Mouse (Mus musculus) embryonic fibroblast, embryonic 13.5 days (primary cell): ENCODE data around the gene St8sia4. TPM values are rescaled to one million over a fixed set of nuclear protein-coding genes. Genes with fewer than 3 reads are reported as not detected.
"Not testable (repeated sequence)": the region's sequence is repeated elsewhere in the genome, so short reads cannot be mapped to it uniquely, and the experiment has no call there.

ENCODE experiments used
- H3K27ac ChIP-seq: 2 replicates; pipeline ENCODE4 v1.5.1; 2012; ENCODE audit warnings: low read length, control low read depth, inconsistent platforms; ENCODE audit not compliant: insufficient read depth
- H3K4me1 ChIP-seq: 2 replicates; pipeline ENCODE4 v1.6.1; 2011; ENCODE audit warnings: low read length; ENCODE audit not compliant: control insufficient read depth, insufficient read depth
- H3K4me3 ChIP-seq: 2 replicates; pipeline ENCODE4 v1.5.1; 2011; ENCODE audit warnings: mild to moderate bottlenecking, control low read depth, low read length; ENCODE audit not compliant: insufficient read depth
- CTCF ChIP-seq: IDR thresholded peaks from 2 replicates; pipeline ENCODE4 v1.5.1; 2011; ENCODE audit warnings: mild to moderate bottlenecking, control low read depth, low read length, moderate library complexity, borderline replicate concordance; ENCODE audit not compliant: insufficient read depth
- POLR2A ChIP-seq: IDR thresholded peaks from 2 replicates; pipeline ENCODE4 v1.6.1; 2011; ENCODE audit warnings: low read depth, mild to moderate bottlenecking, control low read depth, low read length, moderate library complexity
- polyA plus RNA-seq: library from polyadenylated mRNA; stranded (reverse); fragments of >200 nt; gene quantifications from 2 replicates; pipeline ENCODE4 v1.2.4, GENCODE M21; 2011; ENCODE audit warnings: low read depth; ENCODE audit not compliant: missing spikeins, insufficient read length

Gene St8sia4
- polyA plus RNA-seq, 1 experiment = 0.21 TPM

DNA sequence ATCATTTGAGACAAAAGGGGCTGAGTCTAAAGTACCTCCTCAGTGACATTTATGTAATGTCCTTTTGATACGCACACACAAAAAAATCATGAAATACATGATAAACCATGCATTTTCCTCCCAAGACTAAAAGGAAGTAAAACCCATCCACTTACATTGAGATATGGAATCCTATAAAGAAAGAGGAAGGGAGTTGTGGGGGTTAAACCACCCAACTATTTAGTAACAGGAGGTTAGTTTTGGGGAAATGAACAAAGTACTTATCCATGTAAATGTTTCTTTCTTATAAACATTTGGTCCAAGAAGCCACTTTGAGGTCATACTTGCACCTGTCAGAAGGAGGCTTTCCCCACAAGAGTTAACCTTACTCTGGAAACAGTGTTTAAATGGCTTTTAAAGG is 69.3 kb downstream of the St8sia4 start:
- no peaks in the 10 kb centered on the region for H3K4me1 ChIP-seq
- H3K4me3 ChIP-seq = no peak overlapping the region
- no peak overlapping the region for H3K27ac ChIP-seq
- TF ChIP-seq POLR2A (no peak), CTCF (no peak)

DNA sequence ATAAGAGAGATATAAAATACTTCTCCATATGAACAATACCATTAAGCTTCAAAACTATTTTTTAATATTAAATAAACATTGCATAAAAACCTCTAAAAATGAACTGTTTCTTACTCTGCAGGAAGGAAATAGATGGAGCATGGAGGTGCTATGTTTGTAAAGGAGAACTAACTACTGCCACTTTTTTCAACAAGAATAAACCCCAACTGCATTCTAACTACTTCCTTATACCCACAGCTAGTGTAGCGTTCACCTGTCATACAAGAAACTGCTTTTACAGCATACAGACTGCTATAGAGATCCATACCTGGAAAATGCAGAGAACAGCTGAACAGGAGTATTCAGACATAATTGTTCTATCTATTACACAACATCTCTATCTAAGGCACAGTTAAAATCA is 70.5 kb downstream of the St8sia4 start:
- Histone ChIP-seq H3K4me3 (no peak overlapping the region), H3K4me1 (no peaks in the 10 kb centered on the region), H3K27ac (no peak overlapping the region)
- no peak for TF ChIP-seq POLR2A
- no peak for TF ChIP-seq CTCF

DNA sequence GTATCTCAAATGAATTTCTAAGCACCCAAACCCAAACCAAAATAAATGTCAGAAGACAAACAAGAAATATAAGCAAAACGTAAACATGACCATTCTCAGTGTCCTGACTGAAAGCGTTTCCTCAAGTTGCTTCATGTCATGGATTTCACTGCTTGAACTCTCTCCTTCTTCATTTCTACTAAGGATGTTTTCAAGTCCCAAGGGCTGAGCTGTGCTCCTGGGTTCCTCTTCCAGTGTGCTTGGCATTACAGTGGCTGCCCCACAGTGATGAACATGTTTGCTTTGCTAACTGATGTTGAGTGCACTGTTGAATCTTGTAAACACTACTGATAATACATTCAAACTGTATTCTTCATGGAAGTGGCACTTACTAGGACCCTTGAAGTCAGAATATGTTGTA is 76.3 kb downstream of the St8sia4 start:
- Histone ChIP-seq H3K4me1 (no peaks in the 10 kb centered on the region), H3K4me3 (no peak overlapping the region), H3K27ac (no peak overlapping the region)
- TF ChIP-seq CTCF (no peak), POLR2A (no peak)

DNA sequence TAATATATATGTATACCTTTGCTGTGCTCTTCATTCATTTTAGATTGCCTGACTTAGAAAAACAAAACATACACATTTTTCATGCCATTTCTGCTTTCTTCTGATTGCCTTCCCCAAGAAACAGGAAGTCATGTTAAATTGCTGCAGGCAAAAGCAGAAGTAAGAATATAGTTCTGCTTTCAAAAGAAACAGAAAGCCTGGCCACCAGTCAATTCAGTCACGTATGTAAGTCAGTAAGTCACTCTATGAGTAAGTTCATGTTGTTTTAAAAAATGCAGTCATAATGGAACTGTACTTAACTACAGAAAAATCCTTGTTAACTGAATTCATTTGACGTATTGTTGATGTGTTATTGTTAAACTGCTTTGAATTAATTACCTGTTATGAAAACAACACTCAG is 77.3 kb downstream of the St8sia4 start:
- Histone ChIP-seq H3K4me1 (no peaks in the 10 kb centered on the region), H3K4me3 (no peak overlapping the region), H3K27ac (no peak overlapping the region)
- no peak for TF ChIP-seq CTCF
- TF ChIP-seq POLR2A = no peak

DNA sequence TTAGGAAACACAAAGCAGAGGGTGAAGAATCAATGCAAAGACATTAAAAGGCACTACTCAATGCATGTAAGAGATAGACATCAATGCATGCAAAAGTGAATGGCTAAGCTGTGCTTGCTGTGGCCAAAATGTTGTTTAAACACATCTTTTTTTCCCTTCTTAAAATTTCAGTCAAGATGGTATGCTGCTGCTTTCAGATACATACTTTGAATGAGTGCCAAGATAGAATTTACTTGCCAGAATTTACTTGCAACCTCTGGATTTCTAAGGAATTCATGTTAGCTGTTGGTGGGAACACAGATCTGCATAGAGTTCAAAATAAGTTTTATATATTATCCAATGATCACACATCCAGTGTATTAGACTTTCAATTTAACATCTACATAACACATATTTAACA is 77.9 kb downstream of the St8sia4 start:
- H3K27ac ChIP-seq = no peak overlapping the region
- TF ChIP-seq CTCF (no peak), POLR2A (no peak)
- H3K4me1 ChIP-seq = no peaks in the 10 kb centered on the region
- no peak overlapping the region for H3K4me3 ChIP-seq

DNA sequence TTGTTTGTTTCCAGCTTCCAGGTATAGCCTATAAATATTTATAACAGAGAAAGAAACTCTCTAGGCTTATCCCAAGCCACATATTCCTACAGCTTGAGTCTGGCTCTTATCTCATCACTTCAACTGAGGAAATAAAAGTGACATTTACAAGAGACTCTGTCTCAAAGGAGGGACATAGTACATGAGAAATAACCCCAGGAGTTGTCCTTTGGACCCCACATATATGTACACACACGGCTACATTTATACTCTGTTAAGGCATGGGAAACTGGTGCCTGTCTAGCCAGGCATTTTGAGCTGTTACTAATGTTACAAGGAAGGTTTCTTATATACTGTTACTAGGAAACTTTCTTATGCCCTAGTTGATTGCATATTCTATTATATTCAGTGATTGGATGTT is 84.1 kb downstream of the St8sia4 start:
- no peak for TF ChIP-seq CTCF
- TF ChIP-seq POLR2A = no peak
- H3K27ac ChIP-seq = no peak overlapping the region
- no peaks in the 10 kb centered on the region for H3K4me1 ChIP-seq
- H3K4me3 ChIP-seq = no peak overlapping the region

DNA sequence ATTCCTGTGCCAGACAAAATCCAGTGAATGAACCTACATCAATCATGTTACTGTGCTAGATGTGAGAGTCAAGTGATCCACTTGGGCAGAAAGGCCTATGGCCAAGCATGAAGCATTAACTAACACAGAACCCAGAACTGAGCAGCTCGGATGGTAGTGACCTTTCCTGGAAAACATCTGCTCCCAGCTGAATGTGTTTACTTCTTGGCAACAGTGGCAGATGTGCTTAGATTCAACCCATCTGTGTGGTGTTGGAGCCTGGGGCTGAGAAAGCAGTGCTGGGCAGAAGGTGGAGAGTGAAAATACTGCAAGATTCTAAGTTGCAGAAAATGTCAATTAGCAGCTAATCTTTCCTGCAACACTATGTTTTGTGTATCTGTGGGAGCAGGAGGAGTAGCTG is 85.1 kb downstream of the St8sia4 start:
- H3K27ac ChIP-seq = no peak overlapping the region
- H3K4me1 ChIP-seq = no peaks in the 10 kb centered on the region
- TF ChIP-seq CTCF = no peak
- no peak for TF ChIP-seq POLR2A
- H3K4me3 ChIP-seq = no peak overlapping the region

DNA sequence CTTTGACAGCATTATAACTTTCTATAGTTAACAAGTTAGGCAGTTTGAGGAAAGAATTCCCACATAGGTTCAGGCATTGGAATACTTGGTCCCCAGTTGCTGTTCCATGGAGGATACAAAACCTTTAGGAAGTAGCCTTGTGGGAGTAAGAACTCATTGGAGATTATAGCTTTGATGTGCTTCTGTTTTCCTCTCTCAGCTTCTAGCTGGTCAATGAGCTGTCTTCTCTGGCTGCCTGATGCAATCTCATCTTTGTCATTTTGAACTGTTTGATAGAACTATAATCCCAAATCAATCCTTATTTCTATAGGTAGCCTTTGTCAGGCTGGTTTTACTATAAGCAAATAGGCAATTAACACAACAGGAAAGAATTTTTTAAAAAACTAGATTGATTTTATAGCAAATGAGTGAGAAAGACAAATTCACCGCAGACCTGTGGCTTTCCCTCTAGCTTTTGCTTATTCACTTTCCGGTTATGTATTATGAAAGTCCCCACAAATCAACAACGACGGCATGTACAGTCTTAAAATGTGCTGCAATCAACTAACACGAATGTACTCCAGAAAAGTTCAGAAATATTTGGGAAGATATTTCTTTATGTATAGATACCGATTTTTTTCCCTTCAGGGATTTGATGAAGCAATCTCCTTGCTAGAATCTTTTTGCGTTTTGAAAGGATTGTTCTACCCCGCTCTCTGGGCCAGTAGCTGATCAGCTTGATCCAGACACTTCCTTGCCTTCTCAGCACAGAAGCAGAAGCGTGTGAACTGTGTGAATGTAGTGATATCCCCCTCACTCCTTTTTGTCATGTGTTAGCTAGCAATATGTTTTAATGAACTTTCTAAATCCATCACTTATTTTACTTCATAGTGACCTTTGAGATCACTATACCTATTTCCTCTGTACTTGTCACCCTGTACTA is 94.5 kb downstream of the St8sia4 start:
- no peak for TF ChIP-seq CTCF
- no peak for TF ChIP-seq POLR2A
- no peak overlapping the region for H3K27ac ChIP-seq
- H3K4me3 ChIP-seq = no peak overlapping the region
- no peaks in the 10 kb centered on the region for H3K4me1 ChIP-seq

DNA sequence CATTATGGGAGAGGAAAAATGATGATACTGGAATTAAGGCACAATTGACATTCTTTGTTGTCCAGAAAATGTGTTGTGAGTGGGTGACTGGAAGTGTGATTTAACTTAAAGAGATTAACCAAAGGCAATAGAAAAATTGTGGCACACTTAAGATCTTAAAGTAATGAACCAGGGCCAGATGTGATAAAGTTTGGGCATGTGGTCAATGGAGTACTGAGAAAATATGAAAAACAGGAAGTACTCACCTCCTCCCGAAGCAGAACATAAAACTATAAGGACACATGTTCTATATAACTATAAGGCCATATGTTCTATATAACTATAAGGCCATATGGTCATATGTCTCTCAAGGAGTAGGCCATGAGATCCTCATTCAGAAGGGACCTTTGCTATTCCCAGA is 96.3 kb downstream of the St8sia4 start:
- TF ChIP-seq CTCF (no peak), POLR2A (no peak)
- Histone ChIP-seq H3K27ac (no peak overlapping the region), H3K4me3 (no peak overlapping the region), H3K4me1 (no peaks in the 10 kb centered on the region)

DNA sequence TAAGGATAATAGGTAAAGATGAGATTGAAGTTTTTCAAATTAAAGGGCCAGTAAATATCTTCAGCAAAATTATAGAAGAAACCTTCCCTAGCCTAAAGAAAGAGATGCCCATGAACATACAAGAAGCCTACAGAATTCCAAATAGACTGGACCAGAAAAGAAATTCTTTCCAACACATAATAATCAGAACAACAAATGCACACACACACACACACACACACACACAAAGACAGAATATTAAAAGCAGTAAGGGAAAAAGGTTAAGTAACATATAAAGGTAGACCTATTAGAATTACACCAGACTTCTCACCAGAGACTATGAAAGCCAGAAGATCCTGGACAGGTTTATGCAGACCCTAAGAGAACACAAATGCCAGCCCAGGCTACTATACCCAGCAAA is 112.8 kb downstream of the St8sia4 start:
- H3K27ac ChIP-seq, H3K4me1 ChIP-seq, H3K4me3 ChIP-seq: not testable (repeated sequence)
